Comparison of ENCODE assay signal across 7 mouse cellular contexts in the genomic region with DNA sequence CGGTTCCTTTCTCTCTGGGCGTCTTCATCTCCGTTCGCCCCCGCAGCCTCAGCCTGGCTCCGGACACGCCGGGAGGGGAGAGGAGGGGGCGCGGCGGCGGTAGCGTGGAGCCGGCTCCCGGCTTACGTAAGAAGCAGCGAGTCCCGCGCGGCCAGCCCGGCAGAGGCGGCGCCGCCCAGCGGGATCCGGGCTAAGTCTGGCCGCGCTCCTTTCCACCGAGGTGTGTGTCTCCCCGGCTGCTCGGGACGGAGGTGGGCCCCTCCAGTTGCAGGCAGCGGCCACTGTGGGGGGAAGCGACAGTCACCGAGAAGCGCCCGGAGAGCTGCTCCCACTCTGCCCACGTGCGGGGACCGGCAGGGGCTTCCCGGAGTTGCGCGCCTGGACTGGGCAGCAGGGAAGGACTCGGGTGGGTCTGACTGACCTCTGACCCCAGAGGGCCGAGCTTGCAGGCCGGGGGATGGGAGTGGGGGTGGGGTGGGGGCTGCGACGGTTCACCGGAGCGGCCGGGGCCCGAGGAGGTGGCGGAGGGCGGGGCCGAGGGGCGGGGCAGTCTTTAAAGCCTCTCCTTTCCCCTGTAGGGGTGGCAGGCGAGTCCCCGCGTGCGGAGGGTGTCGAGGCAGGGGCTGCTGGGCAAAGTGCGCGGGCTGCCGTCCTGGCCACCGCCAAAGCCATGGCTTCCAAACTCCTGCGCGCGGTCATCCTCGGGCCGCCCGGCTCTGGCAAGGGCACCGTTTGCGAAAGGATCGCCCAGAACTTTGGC. TPM values are rescaled to one million over a fixed set of nuclear protein-coding genes. Genes with fewer than 3 reads are reported as not detected.
A peak's percentile ranks its signal among the peaks of the same experiment; 100 is the strongest.
DNase-seq lines count a peak whose midpoint lies in the region; ATAC-seq and TF ChIP-seq lines count a peak whose summit lies in the region.

TSS of gene Ak4 (plus strand) at position 127 of the 760 bp plus-strand sequence.

- peak; percentile 74 for ATAC-seq in hindbrain, embryonic 15.5 days (ENCODE audit: low FRiP score, low read depth)
- ATAC-seq in megakaryocyte, adult 5-6 weeks (ENCODE audit: poor library complexity, severe bottlenecking), result peak; percentile 53

- intact Hi-C loops in gastrocnemius, adult 2 months (cut with DNase I), result no loop called here

- no peaks in the 10 kb centered on the region for H3K9me3 ChIP-seq in hindbrain, embryonic 15.5 days

- peak within 1 kb of the TSS; percentile 71 for H3K9ac ChIP-seq in hindbrain, embryonic 15.5 days

- peak; percentile 17 for DNase-seq in adipocyte (ENCODE audit: low spot score)
- DNase-seq in cerebellum, postnatal 14 days, result peak; percentile 69 to 77
- DNase-seq in gastrocnemius, adult 2 months, result peak; percentile 70
- DNase-seq in left cerebral cortex, adult 8-10 months (ENCODE audit: low spot score in 2 of 2), result peak; percentile 42 to 61
- peak; percentile 62 for DNase-seq in right cerebral cortex, postnatal 14 days

- peak within 1 kb of the TSS; percentile 70 for H3K27ac ChIP-seq in gastrocnemius, adult 2 months
- peak within 1 kb of the TSS; percentile 42 for H3K27ac ChIP-seq in hindbrain, embryonic 15.5 days (replicated peaks)

- H3K4me2 ChIP-seq in hindbrain, embryonic 15.5 days, result peak within 1 kb of the TSS; percentile 99

- no peak for TF ChIP-seq CTCF in gastrocnemius, adult 2 months (IDR thresholded peaks at IDR 0.05)

- WGBS in hindbrain, embryonic 15.5 days, result under 1% methylated on average over 50 of the region's 74 CpGs

- peaks cover 5% of the 10 kb centered on the region; the same call in 1 of the 2 replicates for H3K27me3 ChIP-seq in hindbrain, embryonic 15.5 days

- peaks cover 11% of the 10 kb centered on the region for H3K4me1 ChIP-seq in hindbrain, embryonic 15.5 days (replicated peaks)

- H3K36me3 ChIP-seq in hindbrain, embryonic 15.5 days, result no peaks in the 10 kb centered on the region

- H3K4me3 ChIP-seq in gastrocnemius, adult 2 months, result peak within 1 kb of the TSS; percentile 76
- H3K4me3 ChIP-seq in hindbrain, embryonic 15.5 days, result peak within 1 kb of the TSS; percentile 87

RNA-seq across cellular contexts. Expression of gene Ak4, which starts in this region (rescaled TPM):
- 1 to 10 TPM in 1 of 2 experiments, under 1 TPM in 1; 0.61 to 7.8 TPM for total RNA-seq in gastrocnemius, adult 2 months (2021)
- polyA plus RNA-seq in hindbrain, embryonic 15.5 days (2015; fragmentation: Nextera tagmentation; extraction: Ambion mirVana), result 10.2 and 10.3 TPM in 2 replicates
- 10 to 100 TPM; 27.1 to 36.0 (median 33.1) TPM for total RNA-seq in left cerebral cortex, adult 8-10 months (2022)
- total RNA-seq in megakaryocyte, adult 5-6 weeks (2015), result 0.18 TPM in 1 of 2 replicates, not detected in the other
- 0.11 TPM in 1 of 2 replicates, not detected in the other for total RNA-seq in megakaryocyte, adult 5-6 weeks (2017)

Comparison
In these comparisons a context has a peak if more than half of its experiments do, and no peak if none do; other contexts are left out.
1. Peak in every context shown above with its lines: DNase-seq, ATAC-seq, H3K4me3 ChIP-seq and H3K27ac ChIP-seq.
2. Peak in ATAC-seq in megakaryocyte, adult 5-6 weeks; RNA of the gene not detected or under 1 TPM.
3. DNase-seq: peak in every context shown above with its lines; median percentile 73 in cerebellum, postnatal 14 days; 70 in gastrocnemius, adult 2 months; 62 in right cerebral cortex, postnatal 14 days; 52 in left cerebral cortex, adult 8-10 months; 17 in adipocyte.